Mouse (Mus musculus) layer of hippocampus, adult 11-12 months (tissue): ENCODE results near the gene Arfip1.

ENCODE experiments used
- DNase-seq: peaks from one replicate; pipeline ENCODE4 v3.0.0; 2022; ENCODE audit warnings: low spot score

Gene Arfip1

DNA sequence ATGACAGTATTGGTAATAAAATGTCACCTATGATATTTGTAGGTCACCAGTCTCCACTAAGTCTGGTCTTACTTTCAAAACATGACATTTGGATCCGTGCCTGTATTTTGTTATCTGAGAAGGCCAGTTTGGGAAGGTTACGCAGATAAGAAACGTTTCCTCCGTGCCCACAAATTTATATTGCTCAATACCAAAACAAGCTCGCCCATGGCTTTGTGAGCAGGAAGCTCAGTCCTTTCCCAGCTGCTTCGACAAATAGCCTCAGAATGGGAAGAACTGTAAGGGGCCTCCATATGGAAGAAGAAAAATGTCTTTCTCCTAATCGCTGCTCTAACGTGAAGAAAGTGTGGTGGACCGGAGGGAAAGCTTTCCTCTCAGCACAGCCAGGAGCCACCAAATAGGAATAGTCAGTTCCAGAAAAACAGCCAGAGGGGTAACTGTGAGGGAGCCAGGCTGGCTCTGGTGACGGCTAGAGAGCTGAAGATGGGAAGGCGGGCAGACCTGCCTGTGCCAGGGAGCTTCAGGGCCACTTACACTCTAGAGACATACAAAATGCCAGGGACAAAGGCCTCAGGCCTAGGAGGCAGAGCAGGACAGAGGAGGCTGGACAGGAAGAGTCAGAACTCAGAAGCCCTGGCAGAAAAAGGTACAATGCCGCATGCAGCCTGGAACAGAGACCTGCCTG, 126.5 kb downstream of the Arfip1 start:
- DNase-seq: no peak

DNA sequence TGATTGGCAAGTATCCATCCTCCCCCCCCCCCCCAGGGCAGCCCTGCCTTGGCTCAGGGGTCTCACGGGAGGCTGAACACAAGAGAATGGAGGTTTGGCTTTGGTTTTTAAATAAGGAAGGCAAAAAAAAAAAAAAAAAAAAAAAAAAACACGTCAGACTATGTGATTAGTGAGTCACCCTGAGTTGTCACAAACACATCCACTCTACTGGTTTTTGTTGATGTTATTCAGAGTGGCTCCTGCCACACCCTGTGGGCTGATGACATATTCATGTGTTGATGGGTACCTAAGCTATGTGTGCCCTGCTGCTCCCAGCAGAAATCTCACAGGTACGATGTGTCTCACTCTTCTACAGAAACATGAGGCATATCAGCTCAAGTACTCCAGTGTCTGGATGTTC, 131.8 kb downstream of the Arfip1 start:
- no peak for DNase-seq

DNA sequence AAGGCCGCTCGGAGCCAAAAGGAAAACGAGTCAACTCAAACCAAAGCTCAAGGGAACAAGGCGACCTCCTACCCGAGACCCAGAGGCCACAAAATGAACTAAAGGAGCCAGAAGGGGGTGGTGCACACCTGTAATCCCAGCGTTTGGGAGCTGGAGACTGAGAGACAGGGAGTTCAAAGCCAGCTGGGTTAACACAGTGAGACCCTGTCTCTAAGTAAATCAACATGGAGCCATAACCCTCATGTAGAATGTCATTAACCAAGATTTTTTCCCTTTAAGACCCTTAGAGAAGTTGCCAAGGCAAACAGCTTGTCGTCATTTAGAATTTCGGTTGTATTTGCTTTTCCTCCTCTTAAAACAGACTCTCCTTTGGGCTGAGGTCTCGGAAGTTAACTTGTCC, 133.4 kb downstream of the Arfip1 start:
- no peak for DNase-seq

DNA sequence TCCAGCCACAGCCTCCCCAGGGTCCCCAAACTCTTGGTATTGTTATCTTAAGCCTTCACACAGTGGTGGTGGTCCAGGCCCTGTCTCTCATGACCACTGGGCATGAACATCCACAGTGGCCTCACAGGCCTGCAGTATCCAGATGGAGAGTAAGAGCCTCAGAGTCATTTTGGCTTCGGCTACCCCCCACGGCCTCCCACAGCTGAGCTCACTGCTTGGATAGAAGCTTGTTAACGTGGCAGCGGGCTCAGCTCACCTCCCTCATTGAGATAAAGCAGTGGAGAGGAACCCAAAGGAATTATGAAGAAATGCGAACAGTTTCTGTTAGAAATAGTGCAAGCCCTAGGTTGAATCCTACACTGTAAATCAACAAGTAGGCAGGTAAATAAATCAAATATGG, 134.6 kb downstream of the Arfip1 start:
- no peak for DNase-seq
